Mouse (Mus musculus): ENCODE results near the gene Scd3.

The Scd3 gene

DNA sequence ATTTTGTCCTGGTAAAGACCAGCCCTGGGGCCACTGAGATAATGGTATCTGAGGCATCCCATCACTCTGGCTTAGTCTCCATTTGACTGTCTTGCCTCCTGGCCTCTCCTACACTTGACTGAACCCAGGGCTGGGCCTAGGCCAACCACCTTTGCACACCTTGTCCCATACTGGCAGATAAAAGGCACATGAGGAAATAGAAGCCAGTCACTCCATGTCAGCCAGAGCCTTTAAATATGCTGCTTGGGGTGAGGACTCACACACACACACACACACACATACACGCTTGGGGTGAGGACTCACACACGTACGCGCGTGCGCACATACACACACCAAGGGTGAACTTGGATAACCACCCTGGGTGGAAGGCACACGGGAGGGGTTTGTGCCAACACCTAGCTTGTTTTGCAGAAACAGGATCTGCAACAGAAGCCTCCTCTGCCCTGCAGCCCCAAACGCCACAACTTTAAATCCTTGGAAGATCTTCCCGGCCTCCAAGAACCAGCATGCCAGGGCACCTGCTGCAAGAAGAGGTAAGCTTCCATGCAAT, at the start of gene Scd3:
Scd3 (plus strand) TSS at position 255 of the 550 bp plus-strand sequence.
- no peak for DNase-seq (ENCODE audit: low spot score)

DNA sequence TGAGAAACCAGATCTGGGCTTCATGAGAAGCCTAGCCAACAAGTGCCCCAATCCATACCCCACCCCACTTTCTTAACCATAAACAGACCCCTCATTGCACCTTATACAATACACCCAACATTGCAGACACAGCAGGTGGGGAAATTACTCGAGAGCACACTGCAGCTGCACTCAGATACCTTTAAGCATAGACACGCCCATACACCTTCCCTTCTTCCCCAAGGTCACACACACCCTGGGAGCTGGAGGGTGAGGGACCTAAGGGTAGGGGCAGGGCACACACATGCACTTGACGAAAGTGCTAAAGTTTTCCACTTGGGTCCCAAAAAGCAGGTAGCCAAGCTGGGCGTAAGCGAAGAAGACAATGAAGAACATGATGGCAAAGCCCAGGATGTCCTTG, 49.3 kb upstream of the Scd3 start:
- no peak for DNase-seq (ENCODE audit: low spot score)

DNA sequence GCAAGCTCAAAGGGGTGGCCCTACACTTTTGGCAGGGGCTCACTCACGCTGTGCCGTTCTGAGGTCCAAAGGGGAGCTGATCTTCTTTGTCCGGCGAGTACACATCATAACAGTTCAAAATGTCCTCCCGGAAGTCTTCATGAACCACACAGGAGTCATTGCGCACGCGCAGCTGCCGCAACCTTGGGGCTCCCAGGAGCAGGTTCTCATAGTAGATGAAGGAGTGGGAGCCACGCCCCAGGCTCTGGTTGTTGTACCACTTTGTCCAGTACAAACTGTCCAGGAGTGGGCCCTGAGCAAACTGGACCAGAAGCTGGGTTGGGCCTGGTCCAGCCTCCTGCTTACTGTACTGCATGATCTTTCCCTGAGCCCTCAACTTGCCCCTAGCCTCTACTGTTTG, 46.1 kb upstream of the Scd3 start:
- DNase-seq (ENCODE audit: low spot score): no peak

DNA sequence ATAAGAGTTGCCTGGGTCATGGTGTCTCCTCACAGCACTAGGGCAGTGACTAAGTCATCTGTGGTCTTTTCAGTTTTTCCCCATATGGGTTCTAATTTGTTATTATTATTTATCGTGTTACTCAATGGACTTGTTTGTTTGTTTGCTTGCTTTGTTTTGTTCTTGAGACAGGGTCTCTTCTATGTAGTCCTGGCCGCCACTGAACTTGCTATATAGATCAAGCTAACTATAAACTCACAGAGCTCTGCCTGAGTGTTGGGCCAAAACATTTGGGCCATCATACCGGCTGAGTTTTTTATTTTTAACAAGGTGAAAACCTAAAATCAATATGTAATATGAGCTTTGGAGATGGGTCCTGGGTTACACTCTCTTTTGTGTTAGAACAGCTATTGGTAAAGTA, 43.7 kb upstream of the Scd3 start:
- no peak for DNase-seq (ENCODE audit: low spot score)

- no peak for DNase-seq (ENCODE audit: low spot score)
Observed at GRCm38 (mm10) chr19:44161515-44161914, 41.6 kb upstream of the Scd3 start.

DNA sequence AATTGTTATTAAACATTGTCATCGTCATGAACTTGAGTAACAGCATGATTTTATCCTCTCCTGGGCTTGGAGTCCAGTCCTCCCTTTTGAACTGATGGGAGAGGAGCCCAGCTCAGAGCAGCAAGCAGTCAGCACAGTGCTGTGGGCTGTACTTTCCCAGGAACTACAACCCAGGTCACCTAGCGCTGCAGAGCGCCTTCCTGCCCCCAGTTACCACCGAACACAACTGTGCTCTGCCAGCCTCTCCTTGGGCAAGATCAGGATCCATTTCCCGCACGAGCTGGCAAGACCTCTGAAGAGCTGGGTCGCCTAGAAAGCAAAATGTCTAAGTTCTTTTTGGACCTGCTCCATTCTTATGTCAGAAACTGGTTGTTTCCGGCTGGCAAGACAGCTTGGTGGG, 28.2 kb upstream of the Scd3 start:
- DNase-seq (ENCODE audit: low spot score): no peak

DNA sequence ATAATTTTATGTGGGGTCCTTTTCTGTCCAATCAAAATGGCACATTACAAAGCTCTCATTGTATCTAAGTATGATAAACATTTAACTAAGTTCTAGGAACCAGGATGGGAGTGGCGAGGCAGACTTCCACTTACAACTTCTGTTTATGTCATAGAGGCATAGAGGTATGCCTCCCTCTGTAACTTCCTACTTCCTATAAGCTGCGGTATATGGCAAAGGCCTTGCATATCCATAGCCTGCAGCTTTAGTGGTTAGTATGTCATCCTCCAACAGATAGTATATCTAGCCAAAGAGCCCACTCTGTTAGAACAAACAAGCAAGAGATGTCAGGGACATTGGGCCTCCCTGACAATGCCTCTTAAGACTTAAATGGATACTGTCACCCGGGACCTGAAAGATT, 26.3 kb upstream of the Scd3 start:
- DNase-seq (ENCODE audit: low spot score): no peak

GRCm38 (mm10) chr19:44180502-44180901, 22.6 kb upstream of the Scd3 start:
- DNase-seq (ENCODE audit: low spot score): no peak

DNA sequence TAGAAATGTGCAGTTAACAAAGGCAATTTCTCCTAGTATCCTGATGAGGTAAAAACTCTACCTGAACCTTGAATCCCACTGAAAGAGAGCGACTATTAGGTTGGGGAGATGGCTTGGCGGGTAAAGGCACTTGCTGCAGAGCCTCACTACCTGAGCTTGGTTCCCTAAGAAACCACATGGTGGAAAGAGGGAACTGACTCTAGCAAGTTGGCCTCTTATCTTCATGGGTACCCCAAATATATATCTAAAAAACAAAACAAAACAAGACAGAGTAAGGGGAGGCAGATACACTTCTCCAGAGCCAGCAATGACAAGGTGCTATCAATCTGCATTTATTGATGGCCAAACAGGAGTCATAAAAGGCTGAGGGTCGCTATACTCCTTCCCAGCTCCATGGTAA, 19.1 kb upstream of the Scd3 start:
- DNase-seq (ENCODE audit: low spot score): no peak

DNA sequence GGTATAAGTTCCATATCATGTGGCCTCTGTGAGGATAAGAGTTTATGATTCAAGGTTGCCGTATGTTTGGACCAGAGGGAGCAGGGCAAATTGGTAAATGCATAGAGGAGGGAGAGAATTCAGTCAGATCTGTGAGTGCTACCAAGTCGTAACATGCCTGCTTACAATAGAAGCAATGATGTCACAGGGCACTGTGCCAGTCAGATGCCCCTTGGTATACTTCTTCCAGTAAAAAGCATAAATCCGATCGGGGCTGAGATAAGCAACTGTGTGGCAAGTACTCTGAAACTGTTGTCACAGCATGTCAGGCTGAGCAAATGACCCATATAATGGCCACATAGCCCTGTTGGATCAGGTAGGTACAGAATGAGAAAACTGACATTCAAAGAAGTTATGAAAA, 14.0 kb upstream of the Scd3 start:
- no peak for DNase-seq (ENCODE audit: low spot score)

DNA sequence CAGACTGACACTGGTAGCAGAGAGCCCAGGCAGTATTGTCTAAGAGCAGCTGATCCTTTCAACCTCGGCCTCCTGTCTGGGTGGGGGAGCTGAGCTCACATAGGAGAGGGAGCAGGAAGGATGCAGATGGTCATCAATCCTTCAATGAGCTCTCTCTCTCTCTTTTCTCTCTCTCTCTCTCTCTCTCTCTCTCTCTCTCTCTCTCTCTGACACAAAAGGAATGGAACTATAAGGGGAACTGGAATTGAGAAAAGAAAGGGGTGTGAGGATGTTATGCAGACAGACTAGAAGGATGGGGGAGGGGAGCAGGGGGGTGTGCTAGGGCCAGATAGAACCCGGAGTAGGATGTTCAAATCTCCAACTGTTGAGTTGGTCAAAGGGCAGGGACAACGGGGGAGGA, 10.7 kb upstream of the Scd3 start, which contains the start of gene Pkd2l1:
Pkd2l1 (minus strand) TSS at position 101 of the 400 bp plus-strand sequence.
- no peak for DNase-seq (ENCODE audit: low spot score)

DNA sequence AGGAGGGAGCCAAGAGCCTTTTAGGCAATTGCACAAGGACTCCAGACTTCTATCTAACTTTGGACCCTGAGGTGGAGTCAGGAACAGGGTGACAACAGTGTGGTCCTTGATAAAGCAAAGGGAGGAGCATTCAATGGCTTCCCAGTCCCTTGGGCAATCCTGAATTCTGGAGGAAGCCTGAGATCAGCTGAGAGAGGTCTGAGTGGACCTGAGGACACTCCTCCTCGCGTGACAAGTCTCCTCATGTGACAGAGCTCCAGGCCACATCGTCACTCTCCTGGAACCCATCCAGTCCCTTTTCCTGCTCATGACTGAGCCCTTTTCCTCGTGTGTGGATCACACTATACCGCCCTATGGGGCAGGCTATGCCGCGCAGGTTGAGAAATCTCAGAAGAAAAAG, 9.2 kb upstream of the Scd3 start:
- DNase-seq (ENCODE audit: low spot score): no peak

- DNase-seq (ENCODE audit: low spot score): peak; percentile 64
Observed at GRCm38 (mm10) chr19:44195138-44195537, 7.9 kb upstream of the Scd3 start.

GRCm38 (mm10) chr19:44197053-44197852, 5.8 kb upstream of the Scd3 start:
- DNase-seq (ENCODE audit: low spot score): no peak

DNA sequence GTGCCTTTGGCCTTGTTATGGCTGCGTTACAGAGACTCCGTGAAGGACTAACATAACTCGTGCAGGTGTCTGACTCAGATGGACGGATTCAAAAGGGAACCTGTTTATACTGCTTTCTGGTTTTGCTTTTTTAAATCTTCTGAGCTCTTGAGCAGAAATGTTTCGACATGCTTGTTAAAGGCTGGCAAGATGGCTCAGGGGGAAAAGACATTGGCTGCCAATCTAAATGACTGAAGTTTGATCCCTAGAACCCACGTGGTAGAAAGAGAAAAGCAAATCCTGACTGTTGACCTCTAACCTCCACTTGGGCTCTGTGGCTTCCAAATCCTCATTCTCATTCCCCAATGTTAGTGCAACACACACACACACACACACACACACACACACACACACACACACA, 4.6 kb upstream of the Scd3 start:
- no peak for DNase-seq (ENCODE audit: low spot score)

- no peak for DNase-seq (ENCODE audit: low spot score)
Observed at GRCm38 (mm10) chr19:44198964-44199363, 4.1 kb upstream of the Scd3 start.

DNA sequence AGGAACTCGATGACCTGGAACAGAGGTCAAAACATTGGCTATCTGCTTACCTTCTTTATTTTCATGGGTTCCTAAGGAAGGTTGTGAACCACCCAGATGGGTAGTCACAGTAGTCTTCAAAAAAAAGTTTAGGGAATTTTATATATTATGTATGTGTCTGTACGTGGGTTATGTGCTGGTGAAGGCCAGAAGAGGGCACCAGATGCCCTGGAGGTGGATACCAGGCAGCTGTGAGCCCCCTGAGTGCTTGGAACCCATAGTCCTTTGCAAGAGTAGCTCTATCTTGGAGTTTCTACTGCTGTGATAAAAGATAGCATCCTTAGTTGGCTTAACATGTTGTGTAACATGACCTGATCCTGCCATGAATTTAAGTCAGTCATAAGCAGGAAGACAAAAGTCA, 4.0 kb downstream of the Scd3 start:
- no peak for DNase-seq (ENCODE audit: low spot score)

GRCm38 (mm10) chr19:44215255-44215654, 12.2 kb downstream of the Scd3 start:
- DNase-seq (ENCODE audit: low spot score): no peak

DNA sequence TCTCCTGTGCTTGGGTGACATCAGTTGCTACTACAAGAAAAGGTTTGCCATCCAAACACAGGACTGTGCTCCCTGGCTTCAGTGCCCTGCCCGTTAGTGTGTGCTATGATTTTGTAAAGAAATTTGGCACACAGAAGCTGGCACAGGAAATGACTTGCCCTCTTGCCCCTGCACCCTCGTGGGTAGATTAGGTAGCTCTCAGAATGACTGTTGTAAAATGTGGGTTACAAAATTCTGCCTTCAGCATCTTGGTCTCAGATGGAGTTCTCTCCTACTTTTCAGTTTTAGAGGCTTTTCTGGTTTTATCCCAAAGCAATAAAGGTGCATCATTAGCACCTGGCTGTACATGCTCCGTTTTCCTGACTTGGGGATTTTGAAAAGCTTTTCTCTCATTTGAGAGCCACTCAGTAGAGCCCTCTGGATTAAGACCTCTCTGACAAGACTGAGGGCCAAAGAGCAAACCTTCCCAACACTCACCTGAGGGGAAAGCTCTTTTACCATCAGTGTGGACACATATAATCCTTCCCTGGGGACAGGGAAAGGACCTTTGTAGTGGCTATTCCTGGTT, 15.0 kb downstream of the Scd3 start:
- no peak for DNase-seq (ENCODE audit: low spot score)

DNA sequence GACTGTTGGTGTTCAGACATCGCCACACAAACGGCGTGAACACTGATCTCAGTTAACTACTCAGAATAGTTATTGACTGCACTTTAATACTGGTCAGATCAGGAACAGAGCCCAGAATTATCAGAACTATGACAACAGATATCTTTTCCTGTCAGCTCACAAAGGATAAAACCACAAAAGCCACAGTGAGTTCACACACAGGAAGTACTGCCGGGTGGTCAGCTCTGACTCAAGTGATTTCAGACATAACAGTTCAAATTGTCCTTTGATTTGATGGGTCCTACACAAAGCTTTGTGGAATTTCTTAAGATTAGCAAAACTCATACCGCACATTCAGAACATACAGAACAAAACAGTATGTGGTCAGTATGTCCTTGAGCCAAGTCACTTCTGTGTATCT, 22.7 kb downstream of the Scd3 start:
- DNase-seq (ENCODE audit: low spot score): no peak

GRCm38 (mm10) chr19:44229776-44230175, 26.7 kb downstream of the Scd3 start:
- DNase-seq (ENCODE audit: low spot score): no peak

DNA sequence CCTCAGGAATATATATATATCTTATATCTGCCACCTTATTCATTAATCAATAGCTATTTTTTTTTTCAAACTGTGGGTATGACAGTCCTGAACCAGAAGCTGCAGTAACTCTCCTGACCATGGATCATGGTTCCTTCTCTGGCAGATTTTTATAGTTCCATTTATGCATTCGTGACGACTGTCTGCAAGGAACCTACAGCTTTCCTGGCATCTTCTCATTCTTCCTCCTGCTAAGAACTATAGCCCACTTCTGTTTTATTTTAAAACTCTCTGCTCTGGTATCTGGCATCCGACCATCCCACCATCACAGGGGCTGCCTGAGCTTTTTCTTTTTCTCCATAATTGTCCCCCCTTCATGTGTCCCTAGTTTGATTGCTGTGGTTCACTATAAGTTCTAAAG, 27.1 kb downstream of the Scd3 start:
- no peak for DNase-seq (ENCODE audit: low spot score)

DNA sequence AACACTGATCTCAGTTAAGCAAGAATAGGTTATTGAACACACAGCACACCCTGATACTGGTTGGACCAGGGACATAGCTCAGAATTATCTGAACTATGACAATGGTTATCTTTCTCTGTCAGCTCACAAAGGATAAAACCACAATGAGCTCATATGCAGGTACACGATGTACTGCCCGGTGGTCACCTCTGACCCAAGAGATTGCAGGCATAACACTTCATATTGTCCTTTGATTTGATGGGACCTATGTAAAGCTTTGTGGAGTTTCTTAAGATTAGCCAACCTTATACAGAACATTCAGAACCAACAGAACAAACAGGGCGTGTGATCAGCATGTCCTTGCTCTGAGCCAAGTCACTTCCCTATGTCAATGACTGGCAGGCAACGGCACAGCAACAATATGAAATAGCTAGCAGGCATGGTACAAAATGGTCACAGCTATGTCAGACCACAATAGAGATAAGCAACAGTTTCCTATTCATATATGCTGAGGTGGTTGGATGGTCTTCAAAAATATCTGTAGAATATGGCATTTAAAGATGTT, 28.6 kb downstream of the Scd3 start:
- DNase-seq (ENCODE audit: low spot score): no peak
